Comparison of ENCODE assay signal across 9 mouse cellular contexts in genomic region chr12:99686418-99686992, GRCm38 (mm10).
A peak's percentile ranks its signal among the peaks of the same experiment; 100 is the strongest.
DNase-seq lines count a peak whose midpoint lies in the region; ATAC-seq lines count a peak whose summit lies in the region.
"Had no signal": no experiment of that assay in that cellular context is flagged by ENCODE, and none has a peak within 500 bp of the region (broad histone marks: within the 10 kb centered on the region; RNA-seq: fewer than 3 reads in every experiment).

No protein-coding gene starts in this region.

- 29% methylated on average over 6 of the region's 6 CpGs for WGBS in heart, embryonic 14.5 days

- no peaks in the 10 kb centered on the region for H3K27me3 ChIP-seq in heart, embryonic 14.5 days (ENCODE audit: control insufficient read depth, insufficient read depth, low read length)
- H3K27me3 ChIP-seq: heart, embryonic 13.5 days had no signal

- intact Hi-C loops in left cerebral cortex, postnatal 10 days (cut with DNase I), result no loop called here

- no peak overlapping the region for H3K4me3 ChIP-seq in heart, embryonic 14.5 days (ENCODE audit: control insufficient read depth in 1 of 2, insufficient read depth in 1 of 2, low read depth in 1 of 2, low read length in 2 of 2)
- H3K4me3 ChIP-seq: heart, embryonic 13.5 days had no signal

- H3K9ac ChIP-seq in heart, embryonic 14.5 days (ENCODE audit: low read length), result no peak overlapping the region
- H3K9ac ChIP-seq: heart, embryonic 13.5 days had no signal

- no peaks in the 10 kb centered on the region for H3K9me3 ChIP-seq in heart, embryonic 14.5 days (ENCODE audit: control insufficient read depth, low read length)
- H3K9me3 ChIP-seq: heart, embryonic 13.5 days had no signal

- peak; percentile 67 for ATAC-seq in CD4-positive, CD25-positive, alpha-beta regulatory T cell, adult 4 months
- ATAC-seq in heart, embryonic 14.5 days (ENCODE audit: insufficient number of reproducible peaks, insufficient read depth, low FRiP score, low read depth), result no peak

- peak; percentile 7 for DNase-seq in adrenal gland, adult 2 months
- no peak for DNase-seq in adrenal gland, postnatal 10 days
- DNase-seq in cerebellum, postnatal 14 days, result peak; percentile 52
- no peak for DNase-seq in left cerebral cortex, postnatal 10 days (ENCODE audit: extremely low spot score in 1 of 2, low spot score in 2 of 2)
- no peak for DNase-seq in right cerebral cortex, postnatal 10 days (ENCODE audit: low spot score in 2 of 2)
- no peak for DNase-seq in urinary bladder, postnatal 4 days (ENCODE audit: low spot score in 2 of 2)

- H3K27ac ChIP-seq in heart, embryonic 14.5 days (replicated peaks in 1 of 2; ENCODE audit: control insufficient read depth in 1 of 2, insufficient read depth in 1 of 2, low read depth in 2 of 2, low read length in 2 of 2), result 0 out of 4 replicates have a peak overlapping the region, but pooled peaks have one; percentile 16 to 28

- peaks cover 10% of the 10 kb centered on the region in 2 experiments for H3K4me1 ChIP-seq in heart, embryonic 14.5 days (ENCODE audit: control insufficient read depth in 2 of 2, insufficient read depth in 2 of 2, low read length in 2 of 2)

- no peak overlapping the region for H3K4me2 ChIP-seq in heart, embryonic 14.5 days (ENCODE audit: low read length)
- H3K4me2 ChIP-seq: heart, embryonic 13.5 days had no signal

- H3K36me3 ChIP-seq in heart, embryonic 14.5 days (ENCODE audit: control insufficient read depth, insufficient read depth, low read length), result no peaks in the 10 kb centered on the region
- H3K36me3 ChIP-seq: heart, embryonic 13.5 days had no signal

Comparison
In these comparisons a context has a peak if more than half of its experiments do, and no peak if none do; other contexts are left out.
1. DNase-seq: peak in adrenal gland, adult 2 months (single experiment) and cerebellum, postnatal 14 days (2 of 2); none in adrenal gland, postnatal 10 days (single experiment), left cerebral cortex, postnatal 10 days (0 of 2), right cerebral cortex, postnatal 10 days (0 of 2) and urinary bladder, postnatal 4 days (0 of 2).